Mouse (Mus musculus) heart, embryonic 13.5 days (tissue): ENCODE results near the gene Slc8a1. TPM values are rescaled to one million over a fixed set of nuclear protein-coding genes. Genes with fewer than 3 reads are reported as not detected.

ENCODE experiments used
- ATAC-seq: fragments of 200-750 bp; cut with Nextera tagmentation; 2 replicates; pipeline ENCODE4 v1.8.0; 2017; ENCODE audit warnings: moderate TSS enrichment; ENCODE audit not compliant: insufficient number of reproducible peaks, low FRiP score, low TSS enrichment; ENCODE audit errors: extremely low read depth
- H3K27ac ChIP-seq: fragments of 300-500 bp; sonication (generic); replicated peaks from 2 replicates; pipeline ENCODE4 v1.5.1; 2015; ENCODE audit warnings: moderate library complexity, mild to moderate bottlenecking, inconsistent platforms
- H3K27me3 ChIP-seq: fragments of 300-500 bp; sonication (generic); replicated peaks from 2 replicates; pipeline ENCODE4 v1.6.1; 2015; ENCODE audit warnings: mild to moderate bottlenecking, inconsistent platforms
- H3K36me3 ChIP-seq: fragments of 300-500 bp; sonication (generic); 2 replicates; pipeline ENCODE4 v1.6.1; 2015; ENCODE audit warnings: mild to moderate bottlenecking, inconsistent platforms
- H3K4me1 ChIP-seq: fragments of 300-500 bp; sonication (generic); 2 replicates; pipeline ENCODE4 v1.6.1; 2015; ENCODE audit warnings: inconsistent platforms
- H3K4me2 ChIP-seq: fragments of 300-500 bp; sonication (generic); 2 replicates; pipeline ENCODE4 v1.6.1; 2015; ENCODE audit warnings: inconsistent platforms, mild to moderate bottlenecking, moderate library complexity
- H3K4me3 ChIP-seq: fragments of 300-500 bp; sonication (generic); 2 replicates; pipeline ENCODE4 v1.5.1; 2015; ENCODE audit warnings: moderate library complexity, mild to moderate bottlenecking, inconsistent platforms
- H3K9ac ChIP-seq: fragments of 300-500 bp; sonication (generic); 2 replicates; pipeline ENCODE4 v1.6.1; 2015; ENCODE audit warnings: inconsistent platforms, mild to moderate bottlenecking, moderate library complexity
- H3K9me3 ChIP-seq: fragments of 300-500 bp; sonication (generic); 2 replicates; pipeline ENCODE4 v1.6.1; 2016; ENCODE audit warnings: inconsistent platforms
- WGBS: fragments of 180-500 bp; shearing (Covaris S2); methylation state at CpG from one replicate; pipeline ENCODE4 v1.1.7; 2015; ENCODE audit warnings: mixed read lengths; 5-methylcytosine and 5-hydroxymethylcytosine counted together
- polyA plus RNA-seq: library from polyadenylated mRNA; unstranded; fragments of >200 nt; fragmentation: Nextera tagmentation; extraction: Ambion mirVana; gene quantifications from 2 replicates; pipeline ENCODE4 v1.2.1, GENCODE M21; 2015

Gene Slc8a1
- polyA plus RNA-seq, 1 experiment from 2014 or later: 67.6 TPM

- H3K4me3 ChIP-seq: no peak overlapping the region
- peaks cover 63% of the 10 kb centered on the region for H3K36me3 ChIP-seq
- no peak overlapping the region for H3K4me2 ChIP-seq
- ATAC-seq: no peak
- no peaks in the 10 kb centered on the region for H3K27me3 ChIP-seq
- WGBS: 59% methylated on average over 2 of the region's 2 CpGs
- H3K9me3 ChIP-seq: no peaks in the 10 kb centered on the region
- no peak overlapping the region for H3K9ac ChIP-seq
- H3K27ac ChIP-seq: no peak overlapping the region
- H3K4me1 ChIP-seq: peaks cover 21% of the 10 kb centered on the region
These were observed 352.1 kb downstream of the Slc8a1 start for GRCm38 (mm10) chr17:81386118-81386517.

DNA sequence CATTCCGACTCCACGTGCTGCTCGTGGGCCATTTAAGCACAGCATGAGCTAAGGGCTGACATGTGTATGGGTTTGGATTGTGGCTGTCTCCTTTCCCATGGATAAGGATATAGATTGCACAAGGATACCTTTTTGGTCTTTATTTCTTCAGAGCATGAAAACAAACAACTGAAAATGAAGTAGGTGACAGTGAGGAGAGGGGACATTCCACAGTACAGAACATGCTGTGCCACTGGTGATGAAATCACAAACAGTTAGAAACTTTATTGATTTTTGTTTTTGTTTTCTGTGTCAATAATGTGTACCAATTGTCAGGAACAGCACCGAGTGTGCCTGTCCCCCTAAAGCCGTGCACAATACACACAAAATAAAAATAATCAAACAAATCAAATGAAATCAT, 352.7 kb downstream of the Slc8a1 start:
- no peak overlapping the region for H3K9ac ChIP-seq
- H3K27ac ChIP-seq: no peak overlapping the region
- WGBS: 79% methylated on average over 5 of the region's 5 CpGs
- no peaks in the 10 kb centered on the region for H3K9me3 ChIP-seq
- H3K4me3 ChIP-seq: no peak overlapping the region
- ATAC-seq: no peak
- peaks cover 66% of the 10 kb centered on the region for H3K36me3 ChIP-seq
- peaks cover 16% of the 10 kb centered on the region for H3K4me1 ChIP-seq
- H3K4me2 ChIP-seq: no peak overlapping the region
- no peaks in the 10 kb centered on the region for H3K27me3 ChIP-seq

DNA sequence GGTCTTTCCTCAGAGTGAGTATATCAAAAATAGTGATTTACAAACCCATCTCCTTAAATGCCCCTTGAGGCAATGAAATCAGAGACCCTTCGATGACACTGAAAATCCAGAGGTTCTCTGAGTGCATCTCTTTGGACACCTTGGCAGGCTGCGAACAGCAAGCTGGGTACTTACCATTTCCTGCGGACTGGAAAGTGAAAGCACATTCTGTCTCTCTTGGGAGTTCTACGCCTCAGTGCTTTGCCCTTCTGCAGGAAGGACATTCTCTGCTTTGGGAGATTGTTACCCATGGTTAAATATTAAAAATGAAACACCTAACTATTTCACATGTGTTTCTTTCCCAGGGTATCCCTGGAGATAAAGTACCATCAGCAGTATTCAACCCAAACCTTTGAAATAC, 354.7 kb downstream of the Slc8a1 start:
- Histone ChIP-seq H3K36me3 (peaks cover 54% of the 10 kb centered on the region), H3K9me3 (no peaks in the 10 kb centered on the region), H3K27me3 (no peaks in the 10 kb centered on the region), H3K9ac (no peak overlapping the region), H3K4me2 (no peak overlapping the region), H3K4me1 (peaks cover 2% of the 10 kb centered on the region; the same call in 1 of the 2 replicates), H3K4me3 (no peak overlapping the region), H3K27ac (no peak overlapping the region)
- 83% methylated on average over 4 of the region's 4 CpGs for WGBS
- ATAC-seq: no peak

GRCm38 (mm10) chr17:81378436-81378835, 359.7 kb downstream of the Slc8a1 start:
- no peaks in the 10 kb centered on the region for H3K27me3 ChIP-seq
- no peak for ATAC-seq
- no peak overlapping the region for H3K4me2 ChIP-seq
- no peak overlapping the region for H3K27ac ChIP-seq
- H3K9me3 ChIP-seq: no peaks in the 10 kb centered on the region
- H3K36me3 ChIP-seq: peaks cover 6% of the 10 kb centered on the region
- H3K9ac ChIP-seq: no peak overlapping the region
- WGBS: 72% methylated on average over 7 of the region's 7 CpGs
- H3K4me3 ChIP-seq: no peak overlapping the region
- H3K4me1 ChIP-seq: peaks cover 8% of the 10 kb centered on the region

DNA sequence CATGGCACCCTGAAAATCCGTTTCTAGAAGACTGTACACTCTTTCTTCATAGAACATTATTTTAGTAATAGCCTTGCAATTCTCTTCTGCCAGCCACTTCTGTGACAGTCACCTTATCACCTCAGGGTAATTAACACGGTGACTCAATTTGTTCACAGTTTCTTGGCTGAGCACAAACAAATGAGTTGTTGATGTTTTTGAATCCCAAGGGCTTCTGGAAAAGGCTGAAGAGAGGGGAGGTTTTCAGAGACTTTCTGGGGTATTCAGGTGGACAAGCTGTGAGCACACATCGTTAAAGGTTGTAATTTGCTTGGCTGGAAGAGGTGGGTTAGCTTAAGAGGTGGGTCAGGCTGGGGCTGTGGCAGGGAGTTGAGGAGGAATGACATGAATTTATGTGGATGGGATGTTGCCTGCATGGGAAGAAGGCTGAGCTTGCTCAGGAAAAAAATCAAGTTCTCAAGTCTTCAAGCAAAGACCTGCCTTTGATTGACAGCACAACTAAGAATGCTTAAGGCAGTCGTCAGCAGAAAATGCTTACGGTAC, 360.3 kb downstream of the Slc8a1 start:
- WGBS: 52% methylated on average over 5 of the region's 5 CpGs
- Histone ChIP-seq H3K9me3 (no peaks in the 10 kb centered on the region), H3K36me3 (0 out of 2 replicates have a peak, but pooled peaks cover 3% of the 10 kb centered on the region), H3K27me3 (no peaks in the 10 kb centered on the region), H3K9ac (no peak overlapping the region), H3K27ac (no peak overlapping the region), H3K4me1 (peaks cover 8% of the 10 kb centered on the region), H3K4me2 (no peak overlapping the region), H3K4me3 (no peak overlapping the region)
- ATAC-seq: no peak

- peaks cover 9% of the 10 kb centered on the region for H3K4me1 ChIP-seq
- H3K9ac ChIP-seq: no peak overlapping the region
- no peak overlapping the region for H3K4me2 ChIP-seq
- no peak for ATAC-seq
- WGBS: 55% methylated on average over 1 of the region's 1 CpGs
- 0 out of 2 replicates have a peak, but pooled peaks cover 3% of the 10 kb centered on the region for H3K36me3 ChIP-seq
- no peaks in the 10 kb centered on the region for H3K9me3 ChIP-seq
- H3K27ac ChIP-seq: no peak overlapping the region
- H3K4me3 ChIP-seq: no peak overlapping the region
- no peaks in the 10 kb centered on the region for H3K27me3 ChIP-seq
These were observed 361.0 kb downstream of the Slc8a1 start for GRCm38 (mm10) chr17:81377195-81377594.

GRCm38 (mm10) chr17:81375901-81376300, 362.3 kb downstream of the Slc8a1 start:
- Histone ChIP-seq H3K27me3 (no peaks in the 10 kb centered on the region), H3K36me3 (0 out of 2 replicates have a peak, but pooled peaks cover 3% of the 10 kb centered on the region), H3K4me3 (no peak overlapping the region), H3K4me1 (peaks cover 14% of the 10 kb centered on the region), H3K27ac (no peak overlapping the region), H3K9ac (no peak overlapping the region), H3K4me2 (no peak overlapping the region), H3K9me3 (no peaks in the 10 kb centered on the region)
- 74% methylated on average over 6 of the region's 6 CpGs for WGBS
- ATAC-seq: no peak

GRCm38 (mm10) chr17:81369036-81369435, 369.1 kb downstream of the Slc8a1 start:
- Histone ChIP-seq H3K27ac (no peak overlapping the region), H3K4me3 (no peak overlapping the region), H3K9ac (no peak overlapping the region), H3K9me3 (no peaks in the 10 kb centered on the region), H3K27me3 (no peaks in the 10 kb centered on the region), H3K4me2 (no peak overlapping the region), H3K36me3 (no peaks in the 10 kb centered on the region), H3K4me1 (peaks cover 6% of the 10 kb centered on the region)
- 90% methylated on average over 2 of the region's 2 CpGs for WGBS
- ATAC-seq: no peak

DNA sequence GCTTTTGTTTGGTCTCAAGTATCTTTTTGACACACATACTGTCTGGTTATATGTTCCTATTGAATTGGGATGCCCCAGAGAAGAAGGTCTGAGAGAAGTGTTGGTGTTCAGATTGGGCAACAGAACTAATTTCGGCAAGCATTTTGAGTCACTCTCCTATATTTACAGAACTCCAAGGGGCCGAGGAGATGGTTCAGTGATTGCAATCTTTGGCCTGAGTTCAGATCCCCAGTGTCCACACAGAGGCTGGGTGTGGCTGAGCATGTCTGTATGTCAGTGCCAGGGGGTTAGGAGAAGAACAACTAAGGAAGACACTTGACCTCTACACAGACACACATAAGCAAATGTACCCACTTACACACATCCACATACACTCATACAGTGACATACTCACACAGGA, 369.7 kb downstream of the Slc8a1 start:
- 81% methylated on average over 2 of the region's 2 CpGs for WGBS
- Histone ChIP-seq H3K27me3 (no peaks in the 10 kb centered on the region), H3K4me2 (no peak overlapping the region), H3K4me3 (no peak overlapping the region), H3K27ac (no peak overlapping the region), H3K36me3 (no peaks in the 10 kb centered on the region), H3K9ac (no peak overlapping the region), H3K4me1 (peaks cover 6% of the 10 kb centered on the region), H3K9me3 (no peaks in the 10 kb centered on the region)
- ATAC-seq: no peak

- no peak for ATAC-seq
- Histone ChIP-seq H3K4me1 (no peaks in the 10 kb centered on the region), H3K4me3 (no peak overlapping the region), H3K9ac (no peak overlapping the region), H3K27ac (no peak overlapping the region), H3K4me2 (no peak overlapping the region), H3K36me3 (no peaks in the 10 kb centered on the region), H3K9me3 (no peaks in the 10 kb centered on the region), H3K27me3 (no peaks in the 10 kb centered on the region)
- 92% methylated on average over 2 of the region's 2 CpGs for WGBS
These were observed 374.8 kb downstream of the Slc8a1 start for GRCm38 (mm10) chr17:81363368-81363767.

- Histone ChIP-seq H3K36me3 (no peaks in the 10 kb centered on the region), H3K4me3 (no peak overlapping the region), H3K27ac (no peak overlapping the region), H3K9ac (no peak overlapping the region), H3K4me2 (no peak overlapping the region), H3K9me3 (peaks cover 7% of the 10 kb centered on the region; the same call in 1 of the 2 replicates), H3K27me3 (no peaks in the 10 kb centered on the region), H3K4me1 (no peaks in the 10 kb centered on the region)
- WGBS: 79% methylated on average over 2 of the region's 2 CpGs
- ATAC-seq: no peak
These were observed 377.6 kb downstream of the Slc8a1 start for GRCm38 (mm10) chr17:81360571-81360970.

GRCm38 (mm10) chr17:81360032-81360431, 378.1 kb downstream of the Slc8a1 start:
- H3K36me3 ChIP-seq: 0 out of 2 replicates have a peak, but pooled peaks cover 2% of the 10 kb centered on the region
- no peak overlapping the region for H3K27ac ChIP-seq
- H3K27me3 ChIP-seq: no peaks in the 10 kb centered on the region
- no peaks in the 10 kb centered on the region for H3K4me1 ChIP-seq
- no peak overlapping the region for H3K9ac ChIP-seq
- ATAC-seq: no peak
- peaks cover 12% of the 10 kb centered on the region for H3K9me3 ChIP-seq
- no peak overlapping the region for H3K4me3 ChIP-seq
- whole genome bisulfite sequencing: 73% methylated on average over 4 of the region's 4 CpGs
- H3K4me2 ChIP-seq: no peak overlapping the region
